Mouse (Mus musculus) MEL (cell line): ENCODE results near the gene Ubap1. TPM values are rescaled to one million over a fixed set of nuclear protein-coding genes. Genes with fewer than 3 reads are reported as not detected.

ENCODE experiments used
- DNase-seq: peaks from one replicate; pipeline ENCODE4 v3.0.0; 2011; ENCODE audit warnings: low read depth, low spot score
- H3K27ac ChIP-seq: 2 replicates; pipeline ENCODE4 v1.5.1; 2012; ENCODE audit warnings: low read depth, mild to moderate bottlenecking, control low read depth, low read length, moderate library complexity; ENCODE audit not compliant: control insufficient read depth
- H3K27me3 ChIP-seq, 2 experiments: fragments of 150-350 bp in 1 of 2; sonication (generic) in 1 of 2; 2 replicates each; pipeline ENCODE4 v1.6.1; 2012; ENCODE audit warnings: low read length in 2 of 2, mild to moderate bottlenecking in 2 of 2, improper control_type of control experiment in 1 of 2, moderate library complexity in 1 of 2; ENCODE audit not compliant: insufficient read depth in 2 of 2, control insufficient read depth in 1 of 2
- H3K36me3 ChIP-seq, 2 experiments: 2 replicates each; pipeline ENCODE4 v1.6.1; 2012 to 2014; ENCODE audit warnings: low read length in 2 of 2, improper control_type of control experiment in 1 of 2, inconsistent platforms in 1 of 2, mild to moderate bottlenecking in 1 of 2; ENCODE audit not compliant: insufficient read depth in 2 of 2, control insufficient read depth in 1 of 2
- H3K4me1 ChIP-seq, 2 experiments: fragments of 150-350 bp in 1 of 2; sonication (generic) in 1 of 2; 2 replicates each; pipeline ENCODE4 v1.6.1; 2012; ENCODE audit warnings: low read length in 2 of 2, improper control_type of control experiment in 1 of 2, mild to moderate bottlenecking in 1 of 2; ENCODE audit not compliant: insufficient read depth in 2 of 2, control insufficient read depth in 1 of 2
- H3K4me3 ChIP-seq, 2 experiments: fragments of 150-350 bp in 1 of 2; sonication (generic) in 1 of 2; 2 replicates each; pipeline ENCODE4 v1.5.1; 2012; ENCODE audit warnings: low read depth in 2 of 2, low read length in 2 of 2, mild to moderate bottlenecking in 2 of 2, moderate library complexity in 2 of 2, control low read depth in 1 of 2, improper control_type of control experiment in 1 of 2; ENCODE audit not compliant: control insufficient read depth in 1 of 2, insufficient read depth in 1 of 2
- H3K79me2 ChIP-seq: 2 replicates; pipeline ENCODE4 v1.6.1; 2012; ENCODE audit warnings: mild to moderate bottlenecking, low read length, moderate library complexity; ENCODE audit not compliant: control insufficient read depth, poor library complexity, insufficient read depth
- H3K9ac ChIP-seq: 2 replicates; pipeline ENCODE4 v1.6.1; 2012; ENCODE audit warnings: low read depth, mild to moderate bottlenecking, control low read depth, low read length, moderate library complexity; ENCODE audit not compliant: control insufficient read depth, poor library complexity, severe bottlenecking
- H3K9me3 ChIP-seq: fragments of 150-350 bp; sonication (generic); replicated peaks from 2 replicates; pipeline ENCODE4 v1.6.1; 2012; ENCODE audit warnings: mild to moderate bottlenecking, low read length, improper control_type of control experiment, moderate library complexity; ENCODE audit not compliant: insufficient read depth
- CTCF ChIP-seq, 3 experiments: IDR thresholded peaks in 2 of 3; conservative IDR thresholded peaks in 1 of 3; 2 replicates each; pipeline ENCODE4 v1.5.1; 2011 to 2012; ENCODE audit warnings: low read length in 3 of 3, low read depth in 2 of 3, mild to moderate bottlenecking in 2 of 3, improper control_type of control experiment in 1 of 3, inconsistent platforms in 1 of 3, mixed read lengths in 1 of 3, moderate library complexity in 1 of 3; ENCODE audit not compliant: control insufficient read depth in 1 of 3, insufficient read depth in 1 of 3, poor library complexity in 1 of 3, severe bottlenecking in 1 of 3
- ETS1 ChIP-seq: IDR thresholded peaks from 2 replicates; pipeline ENCODE4 v1.6.1; 2012; ENCODE audit warnings: low read depth, mild to moderate bottlenecking, inconsistent platforms, low read length, improper control_type of control experiment, moderate library complexity
- GABPA ChIP-seq: IDR thresholded peaks from 2 replicates; pipeline ENCODE4 v1.6.1; 2012; ENCODE audit warnings: low read depth, mild to moderate bottlenecking, inconsistent platforms, low read length, improper control_type of control experiment, moderate library complexity
- GATA1 ChIP-seq: IDR thresholded peaks from 2 replicates; pipeline ENCODE4 v1.6.1; 2011; ENCODE audit warnings: low read depth, low read length, improper control_type of control experiment
- JUND ChIP-seq: IDR thresholded peaks from 2 replicates; pipeline ENCODE4 v1.6.1; 2011; ENCODE audit warnings: low read depth, mild to moderate bottlenecking, improper control_type of control experiment, low read length
- MAFK ChIP-seq: IDR thresholded peaks from 2 replicates; pipeline ENCODE4 v1.6.1; 2011; ENCODE audit warnings: low read depth, mild to moderate bottlenecking, low read length, improper control_type of control experiment, borderline replicate concordance
- MAX ChIP-seq: IDR thresholded peaks from 2 replicates; pipeline ENCODE4 v1.6.1; 2011; ENCODE audit warnings: low read length, improper control_type of control experiment
- MXI1 ChIP-seq: IDR thresholded peaks from 2 replicates; pipeline ENCODE4 v1.6.1; 2011; ENCODE audit warnings: mild to moderate bottlenecking, low read depth, low read length, improper control_type of control experiment
- MYB ChIP-seq: IDR thresholded peaks from 2 replicates; pipeline ENCODE4 v1.6.1; 2011; ENCODE audit warnings: mild to moderate bottlenecking, low read depth, low read length, improper control_type of control experiment
- NELFE ChIP-seq: IDR thresholded peaks from 2 replicates; pipeline ENCODE4 v1.6.1; 2011; ENCODE audit warnings: low read depth, low read length, improper control_type of control experiment
- NRF1 ChIP-seq: IDR thresholded peaks from 2 replicates; pipeline ENCODE4 v1.6.1; 2014; ENCODE audit warnings: low read depth, mild to moderate bottlenecking, inconsistent platforms, low read length, improper control_type of control experiment, moderate library complexity; ENCODE audit not compliant: poor library complexity, insufficient read depth, severe bottlenecking
- POLR2AphosphoS2 ChIP-seq: IDR thresholded peaks from 2 replicates; pipeline ENCODE4 v1.6.1; 2011; ENCODE audit warnings: low read length, improper control_type of control experiment
- POLR2AphosphoS5 ChIP-seq: IDR thresholded peaks from 2 replicates; pipeline ENCODE4 v1.6.1; 2012; ENCODE audit warnings: low read depth, borderline replicate concordance, mild to moderate bottlenecking, inconsistent platforms, low read length, moderate library complexity, mixed read lengths
- RCOR1 ChIP-seq: IDR thresholded peaks from 2 replicates; pipeline ENCODE4 v1.6.1; 2012; ENCODE audit warnings: low read depth, mild to moderate bottlenecking, inconsistent platforms, low read length, improper control_type of control experiment
- SIN3A ChIP-seq: IDR thresholded peaks from 2 replicates; pipeline ENCODE4 v1.6.1; 2012; ENCODE audit warnings: low read length, improper control_type of control experiment, inconsistent platforms
- TCF12 ChIP-seq: IDR thresholded peaks from 2 replicates; pipeline ENCODE4 v1.6.1; 2014; ENCODE audit warnings: low read depth, mild to moderate bottlenecking, inconsistent platforms, low read length, improper control_type of control experiment, moderate library complexity
- ZNF384 ChIP-seq: IDR thresholded peaks from 2 replicates; pipeline ENCODE4 v1.6.1; 2012; ENCODE audit warnings: low read depth, mild to moderate bottlenecking, inconsistent platforms, low read length, improper control_type of control experiment
- polyA plus RNA-seq, 2 experiments: library from polyadenylated mRNA; stranded (reverse) in 1 of 2; unstranded in 1 of 2; fragments of >175 nt in 1 of 2; fragments of >200 nt in 1 of 2; gene quantifications; 2 replicates each; pipeline versions ENCODE4 v1.2.1 to v1.2.4; 2012; ENCODE audit warnings: low replicate concordance in 2 of 2, low read depth in 1 of 2; ENCODE audit not compliant: insufficient read length in 2 of 2, insufficient read depth in 1 of 2, missing spikeins in 1 of 2
- total RNA-seq: library from RNA; depleted of rRNA; stranded (reverse); fragments of 300-350 nt; gene quantifications from 2 replicates; pipeline ENCODE4 v1.2.3, GENCODE M21; 2012

The Ubap1 gene
- total and polyA plus RNA-seq, 3 experiments, result 9.1 to 15.7 TPM; not detected in 1

DNA sequence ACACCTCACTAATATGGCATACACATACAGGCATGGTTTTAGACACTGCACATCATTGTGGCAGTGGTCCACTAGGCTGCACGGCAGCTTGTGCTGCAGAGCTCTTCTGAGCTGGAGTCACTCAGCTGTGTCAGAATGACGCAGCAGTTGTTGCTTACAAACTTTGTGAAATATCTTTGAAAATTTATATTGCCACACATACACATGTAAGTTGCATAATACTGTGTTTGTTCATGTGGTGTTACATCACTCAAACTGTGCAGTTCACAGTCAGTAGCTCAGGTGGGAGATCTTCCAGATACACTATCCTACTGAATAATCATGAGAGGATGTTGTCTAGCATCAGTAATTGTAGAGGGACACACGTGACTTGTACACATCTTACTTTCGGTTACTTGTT is 19.4 kb downstream of the Ubap1 start:
- no peak overlapping the region for H3K27ac ChIP-seq
- peaks cover 0 to 9% of the 10 kb centered on the region in 2 experiments; a peak in 2 of 4 replicates for H3K36me3 ChIP-seq
- TF ChIP-seq GABPA (0 out of 2 replicates have a peak, but pooled peaks have one; percentile 26), POLR2AphosphoS5 (no peak)

DNA sequence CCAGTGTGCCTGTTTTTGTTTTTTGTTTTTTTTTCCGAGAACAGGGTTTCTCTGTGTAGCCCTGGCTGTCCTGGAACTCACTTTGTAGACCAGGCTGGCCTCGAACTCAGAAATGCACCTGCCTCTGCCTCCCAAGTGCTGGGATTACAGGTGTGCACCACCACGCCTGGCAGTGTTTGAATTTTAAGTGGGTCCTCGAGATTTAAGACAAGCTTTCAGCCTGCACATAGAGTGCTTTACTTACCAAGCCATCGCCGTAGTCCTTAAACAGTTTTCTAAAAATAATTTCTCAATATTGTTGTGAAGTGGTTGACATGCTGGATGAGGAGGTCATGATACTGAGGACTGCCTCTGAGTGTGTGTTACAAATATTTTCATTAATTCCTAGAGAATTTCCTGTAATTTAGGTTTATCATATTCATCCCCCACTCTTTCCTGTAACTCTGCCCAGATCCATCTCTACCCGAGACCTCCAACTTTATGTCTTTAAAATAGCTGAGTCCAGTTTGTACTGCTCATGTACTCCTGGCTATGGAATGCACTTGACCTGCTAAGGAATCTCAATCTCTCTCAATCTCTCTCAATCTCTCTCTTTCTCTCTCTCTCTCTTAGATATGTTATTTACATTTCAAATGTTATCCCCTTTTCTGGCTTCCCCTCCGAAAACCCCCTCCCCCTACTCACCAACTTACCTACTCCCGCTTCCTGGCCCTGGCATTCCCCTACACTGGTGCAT is 21.1 kb downstream of the Ubap1 start:
- no peak for TF ChIP-seq CTCF (IDR thresholded peaks at IDR 0.05 in 2 of 3, conservative IDR thresholded peaks at IDR 0.05 in 1 of 3; ENCODE audit: control insufficient read depth in 1 of 3, insufficient read depth in 1 of 3, low read depth in 2 of 3, low read length in 3 of 3, poor library complexity in 1 of 3, severe bottlenecking in 1 of 3)
- no peak for TF ChIP-seq MAFK
- TF ChIP-seq NRF1, result no peak
- TF ChIP-seq MAX, result no peak
- TF ChIP-seq TCF12, result no peak
- TF ChIP-seq NELFE, result no peak
- TF ChIP-seq JUND, result no peak
- TF ChIP-seq RCOR1, result no peak
- no peak for TF ChIP-seq GATA1
- TF ChIP-seq ZNF384, result no peak
- no peaks in the 10 kb centered on the region for H3K4me1 ChIP-seq

More for the DNA sequence above, 19.4 kb downstream of the Ubap1 start:
- Histone ChIP-seq H3K9me3 (no peaks in the 10 kb centered on the region), H3K9ac (no peak overlapping the region), H3K79me2 (no peaks in the 10 kb centered on the region; the same call in 1 of the 2 replicates), H3K4me3 (no peak overlapping the region), H3K27me3 (no peaks in the 10 kb centered on the region), H3K4me1 (no peaks in the 10 kb centered on the region)
- DNase-seq, result no peak

DNA sequence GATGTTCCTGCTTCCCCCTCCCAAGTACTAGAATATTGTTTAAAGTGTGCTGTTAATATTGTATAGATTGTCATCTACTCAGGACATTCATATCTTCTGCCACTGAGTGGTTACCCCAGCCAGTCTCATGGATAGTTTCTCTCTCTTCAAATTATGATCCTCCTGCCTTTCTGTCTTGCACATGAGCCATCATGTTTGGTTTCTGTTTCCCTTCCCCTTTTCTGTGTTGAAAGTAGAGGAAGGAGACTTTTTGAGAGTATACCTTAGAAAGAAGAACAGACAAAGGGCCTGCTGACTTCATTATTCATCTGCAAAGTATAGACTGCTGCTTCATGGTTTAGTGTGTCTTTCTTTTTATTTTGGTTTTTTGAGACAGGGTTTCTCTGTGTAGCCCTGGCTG is 28.8 kb downstream of the Ubap1 start:
- Histone ChIP-seq H3K27me3 (no peaks in the 10 kb centered on the region), H3K4me1 (peaks cover 10 to 14% of the 10 kb centered on the region in 2 experiments; a peak in 3 of 4 replicates), H3K36me3 (peaks cover 18 to 19% of the 10 kb centered on the region in 2 experiments), H3K27ac (no peak overlapping the region), H3K79me2 (0 out of 2 replicates have a peak, but pooled peaks cover 2% of the 10 kb centered on the region), H3K9ac (no peak overlapping the region), H3K9me3 (no peaks in the 10 kb centered on the region), H3K4me3 (no peak overlapping the region)
- TF ChIP-seq SIN3A (peak; percentile 28; the same call in 1 of the 2 replicates), POLR2AphosphoS2 (no peak), MYB (no peak), ETS1 (peak; percentile 42; the same call in 1 of the 2 replicates), MXI1 (peak; percentile 26; the same call in 1 of the 2 replicates)
- peak; percentile 43 for DNase-seq

More for the DNA sequence above, 21.1 kb downstream of the Ubap1 start:
- H3K9ac ChIP-seq, result no peak overlapping the region
- no peak overlapping the region for H3K27ac ChIP-seq
- no peak overlapping the region for H3K4me3 ChIP-seq
- no peak for DNase-seq
- no peaks in the 10 kb centered on the region for H3K9me3 ChIP-seq
- no peaks in the 10 kb centered on the region for H3K27me3 ChIP-seq
- peaks cover 0 to 11% of the 10 kb centered on the region in 2 experiments; a peak in 2 of 4 replicates for H3K36me3 ChIP-seq
- no peaks in the 10 kb centered on the region; the same call in 1 of the 2 replicates for H3K79me2 ChIP-seq
